In the genomic region with DNA sequence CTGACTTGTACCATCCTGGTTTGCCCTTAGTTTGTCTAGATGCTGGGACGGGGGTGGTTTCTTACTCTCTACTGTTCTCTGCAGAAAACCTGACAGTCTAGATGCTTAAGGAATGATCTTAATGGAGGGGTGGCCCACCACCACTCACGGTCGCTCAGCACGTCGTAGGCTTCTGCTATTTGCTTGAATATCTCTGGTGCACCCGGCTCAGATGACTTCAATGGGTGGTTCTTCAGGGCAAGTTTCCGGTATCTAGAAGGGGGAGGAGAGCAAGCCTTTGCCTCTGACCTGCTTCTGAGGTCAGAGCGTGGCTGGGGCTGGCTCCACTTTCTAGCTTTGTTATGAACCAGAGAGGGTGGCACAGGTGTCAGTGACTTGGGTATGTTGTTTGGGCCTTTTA, we compare ENCODE assay signal across 30 mouse cellular contexts. TPM values are rescaled to one million over a fixed set of nuclear protein-coding genes. Genes with fewer than 3 reads are reported as not detected.
DNase-seq lines count a peak whose midpoint lies in the region; ATAC-seq and TF ChIP-seq lines count a peak whose summit lies in the region.
"Had no signal": no experiment of that assay in that cellular context is flagged by ENCODE, and none has a peak within 500 bp of the region (broad histone marks: within the 10 kb centered on the region; RNA-seq: fewer than 3 reads in every experiment).

No protein-coding gene starts in this region.

- WGBS in liver, adult 2 months = 66% methylated on average over 8 of the region's 8 CpGs
- WGBS in liver, embryonic 11.5 days = 57% methylated on average over 8 of the region's 8 CpGs

- no peak for DNase-seq in liver, adult 2 months (ENCODE audit: extremely low read depth, low read depth, low spot score)
- no peak for DNase-seq in liver, embryonic 11.5 days (ENCODE audit: low spot score)
- peak; percentile 26 for DNase-seq in splenic B cell, adult 2 months (ENCODE audit: low read depth, low spot score)
- DNase-seq in layer of hippocampus, adult 11-12 months (ENCODE audit: low spot score) = no peak
- no peak for DNase-seq in heart, adult 11 months
- no peak for DNase-seq in ovary, postnatal 10 days (ENCODE audit: low spot score)
- DNase-seq: cerebellum, adult 2 months; cerebellum, postnatal 25 days; gastrocnemius, postnatal 10 days; kidney, adult 9 months; kidney, postnatal 25 days; layer of hippocampus, postnatal 36 days; lung, embryonic 14.5 days; lung, postnatal 4 days; thymus, postnatal 14 days had no signal

- H3K9ac ChIP-seq in liver, adult 2 months (ENCODE audit: low read depth, low read length) = no peak overlapping the region
- no peak overlapping the region for H3K9ac ChIP-seq in liver, embryonic 11.5 days (ENCODE audit: low read depth, low read length)
- H3K9ac ChIP-seq: embryonic facial prominence, embryonic 12.5 days; forebrain, embryonic 13.5 days; hindbrain, embryonic 15.5 days; limb, embryonic 13.5 days; liver, embryonic 14.5 days; lung, embryonic 14.5 days had no signal

- no peaks in the 10 kb centered on the region for H3K27me3 ChIP-seq in liver, adult 2 months (ENCODE audit: control insufficient read depth, insufficient read depth, low read length)
- H3K27me3 ChIP-seq in liver, embryonic 11.5 days (replicated peaks; ENCODE audit: control insufficient read depth, insufficient read depth, low read length) = no peaks in the 10 kb centered on the region
- H3K27me3 ChIP-seq in E14TG2a.4 (ENCODE audit: insufficient read depth, low read length) = peaks cover 3% of the 10 kb centered on the region; the same call in 1 of the 2 replicates
- peaks cover 3% of the 10 kb centered on the region; the same call in 1 of the 2 replicates for H3K27me3 ChIP-seq in splenic B cell, adult 2 months (ENCODE audit: control insufficient read depth, insufficient read depth, low read length, poor library complexity, severe bottlenecking)
- H3K27me3 ChIP-seq: forebrain, embryonic 13.5 days; hindbrain, embryonic 15.5 days had no signal

- no peak for TF ChIP-seq POLR2A in liver, adult 2 months (IDR thresholded peaks at IDR 0.05; ENCODE audit: extremely low read depth, insufficient read depth, low read length)

- H3K36me3 ChIP-seq in liver, adult 2 months (ENCODE audit: control insufficient read depth, insufficient read depth, low read length) = no peaks in the 10 kb centered on the region
- H3K36me3 ChIP-seq in liver, embryonic 11.5 days (ENCODE audit: control insufficient read depth, insufficient read depth, low read length) = no peaks in the 10 kb centered on the region
- no peaks in the 10 kb centered on the region for H3K36me3 ChIP-seq in E14TG2a.4 (ENCODE audit: insufficient read depth, low read length)
- no peaks in the 10 kb centered on the region for H3K36me3 ChIP-seq in splenic B cell, adult 2 months (ENCODE audit: control insufficient read depth, insufficient read depth, low read length, poor library complexity, severe bottlenecking)
- H3K36me3 ChIP-seq: embryonic facial prominence, embryonic 12.5 days; hindbrain, embryonic 15.5 days; limb, embryonic 13.5 days had no signal

- H3K4me3 ChIP-seq in liver, adult 2 months (ENCODE audit: insufficient read depth, low read depth, low read length) = peak overlapping the region; percentile 20
- H3K4me3 ChIP-seq in liver, embryonic 11.5 days (ENCODE audit: low read depth, low read length) = no peak overlapping the region
- H3K4me3 ChIP-seq in E14TG2a.4 (replicated peaks; ENCODE audit: low read length) = peak overlapping the region; percentile 20; the same call in 1 of the 2 replicates
- H3K4me3 ChIP-seq: embryonic facial prominence, embryonic 12.5 days; erythroblast, embryonic 14.5 days; forebrain, embryonic 13.5 days; hindbrain, embryonic 15.5 days; limb, embryonic 13.5 days had no signal

- ATAC-seq in liver, embryonic 11.5 days (replicated peaks; ENCODE audit: low FRiP score) = no peak
- ATAC-seq in activated CD4-positive, CD25-positive, alpha-beta regulatory T cell, adult 4 months = peak; percentile 78
- ATAC-seq: forebrain, embryonic 13.5 days; intestine, embryonic 16.5 days; Patski had no signal

- no peaks in the 10 kb centered on the region for H3K4me1 ChIP-seq in liver, adult 2 months (ENCODE audit: control insufficient read depth, insufficient read depth, low read length)
- no peaks in the 10 kb centered on the region for H3K4me1 ChIP-seq in liver, embryonic 11.5 days (replicated peaks; ENCODE audit: control insufficient read depth, insufficient read depth, low read length)
- H3K4me1 ChIP-seq in E14TG2a.4 (replicated peaks; ENCODE audit: low read depth, low read length) = peaks cover 32% of the 10 kb centered on the region
- H3K4me1 ChIP-seq: embryonic facial prominence, embryonic 12.5 days; forebrain, embryonic 13.5 days had no signal

- no peak overlapping the region for H3K27ac ChIP-seq in liver, adult 2 months (replicated peaks; ENCODE audit: insufficient read depth, low read depth, low read length)
- H3K27ac ChIP-seq in liver, embryonic 11.5 days (ENCODE audit: low read depth, low read length) = no peak overlapping the region
- H3K27ac ChIP-seq: embryonic facial prominence, embryonic 12.5 days; forebrain, embryonic 13.5 days; hindbrain, embryonic 15.5 days; limb, embryonic 13.5 days; liver, embryonic 14.5 days had no signal

- no peak for TF ChIP-seq CTCF in liver, adult 2 months (IDR thresholded peaks at IDR 0.05; ENCODE audit: low read depth, low read length)
- TF ChIP-seq CTCF in E14TG2a.4 (conservative IDR thresholded peaks at IDR 0.05; ENCODE audit: low read length) = no peak

- H3K9me3 ChIP-seq in liver, embryonic 11.5 days (ENCODE audit: control insufficient read depth, low read length) = no peaks in the 10 kb centered on the region
- H3K9me3 ChIP-seq in E14TG2a.4 (ENCODE audit: low read length) = no peaks in the 10 kb centered on the region
- H3K9me3 ChIP-seq: embryonic facial prominence, embryonic 12.5 days; forebrain, embryonic 13.5 days; hindbrain, embryonic 15.5 days; limb, embryonic 13.5 days had no signal

- no peak overlapping the region for H3K4me2 ChIP-seq in liver, embryonic 11.5 days
- H3K4me2 ChIP-seq: embryonic facial prominence, embryonic 12.5 days; forebrain, embryonic 13.5 days; heart, embryonic 11.5 days; hindbrain, embryonic 15.5 days; limb, embryonic 13.5 days; lung, embryonic 14.5 days had no signal

- no peaks in the 10 kb centered on the region for H3K79me2 ChIP-seq in liver, adult 2 months (ENCODE audit: control insufficient read depth, insufficient read depth, low read length)

RNA-seq across cellular contexts. Expression of a gene that starts 3.2 kb away (rescaled TPM):
- 0.27 and 0.55 TPM in 2 replicates for total RNA-seq in liver, adult 2 months (2014; rRNA removed)
- polyA plus RNA-seq in liver, adult 2 months (2012; rRNA removed) = 0.29 and 0.30 TPM in 2 replicates
- polyA plus RNA-seq in liver, embryonic 11.5 days (2014; fragmentation: Nextera tagmentation; extraction: Ambion mirVana) = 1.2 and 1.6 TPM in 2 replicates
- 10 to 100 TPM; 10.4 to 17.4 TPM for polyA plus RNA-seq in activated CD4-positive, CD25-positive, alpha-beta regulatory T cell, adult 4 months (2017; shearing (Covaris generic))
- total RNA-seq: gastrocnemius, postnatal 10 days; granulocyte monocyte progenitor cell, adult 5-6 weeks had no signal
- polyA plus RNA-seq: erythroblast, embryonic 14.5 days had no signal

RNA-seq across cellular contexts. Expression of a gene that starts 18.5 kb away (rescaled TPM):
- 12.2 and 17.5 TPM in 2 replicates for total RNA-seq in liver, adult 2 months (2014; rRNA removed)
- polyA plus RNA-seq in liver, adult 2 months (2012; rRNA removed) = 27.9 and 45.2 TPM in 2 replicates
- polyA plus RNA-seq in liver, embryonic 11.5 days (2014; fragmentation: Nextera tagmentation; extraction: Ambion mirVana) = 487 and 491 TPM in 2 replicates
- polyA plus RNA-seq in activated CD4-positive, CD25-positive, alpha-beta regulatory T cell, adult 4 months (2017; shearing (Covaris generic)) = 1,000 to 10,000 TPM; 1,097 to 1,340 TPM

RNA-seq across cellular contexts. Expression of a gene that starts 25.3 kb away (rescaled TPM):
- 4.3 and 10.7 TPM in 2 replicates for total RNA-seq in liver, adult 2 months (2014; rRNA removed)
- polyA plus RNA-seq in liver, adult 2 months (2012; rRNA removed) = 8.9 and 11.6 TPM in 2 replicates
- 26.3 and 27.5 TPM in 2 replicates for polyA plus RNA-seq in liver, embryonic 11.5 days (2014; fragmentation: Nextera tagmentation; extraction: Ambion mirVana)
- polyA plus RNA-seq in activated CD4-positive, CD25-positive, alpha-beta regulatory T cell, adult 4 months (2017; shearing (Covaris generic)) = 10 to 100 TPM; 21.2 to 22.6 TPM

RNA-seq across cellular contexts. Expression of a gene that starts 38.8 kb away (rescaled TPM):
- total RNA-seq in liver, adult 2 months (2014; rRNA removed) = not detected in 2 replicates
- polyA plus RNA-seq in liver, adult 2 months (2012; rRNA removed) = not detected in 2 replicates
- not detected in 2 replicates for polyA plus RNA-seq in liver, embryonic 11.5 days (2014; fragmentation: Nextera tagmentation; extraction: Ambion mirVana)
- polyA plus RNA-seq in activated CD4-positive, CD25-positive, alpha-beta regulatory T cell, adult 4 months (2017; shearing (Covaris generic)) = not detected
- total RNA-seq: ES-E14; granulocyte monocyte progenitor cell, adult 5-6 weeks; hematopoietic stem cell, adult 5-6 weeks; midbrain, postnatal 0 days had no signal
- polyA plus RNA-seq: embryonic facial prominence, embryonic 12.5 days; erythroblast, embryonic 14.5 days; forebrain, embryonic 13.5 days; heart, embryonic 11.5 days; hindbrain, embryonic 15.5 days; intestine, embryonic 16.5 days; lung, embryonic 14.5 days had no signal

Comparison
In these comparisons a context has a peak if more than half of its experiments do, and no peak if none do; other contexts are left out.
1. RNA of a gene that starts 18.5 kb away (polyA plus RNA-seq): 1,097 to 1,340 TPM in activated CD4-positive, CD25-positive, alpha-beta regulatory T cell, adult 4 months and 487 to 491 TPM in liver, embryonic 11.5 days; 27.9 to 45.2 TPM in liver, adult 2 months; every median in the first group is over 10 times any median in the second.